Mouse (Mus musculus) gastrocnemius, postnatal 36 days (tissue): Measurements from ENCODE around the gene Aplp1. TPM values are rescaled to one million over a fixed set of nuclear protein-coding genes. Genes with fewer than 3 reads are reported as not detected.

ENCODE experiments used
- DNase-seq, 2 experiments: peaks; one replicate each; pipeline ENCODE4 v3.0.0; 2022
- intact Hi-C: fragments of 180-260 bp; cut with DNase I; formaldehyde crosslinking; loops from one replicate; pipeline ENCODE4 v1.15.1; 2025
- total RNA-seq, 2 experiments: library from RNA; stranded (reverse); gene quantifications; 2 replicates each; pipeline ENCODE4 v1.2.3; 2021

The Aplp1 gene
- total RNA-seq, 2 experiments from 2014 or later: 0.62 to 1.0 TPM

GRCm38 (mm10) chr7:30453766-30454165 is 8.4 kb upstream of the Aplp1 start:
- no peak for DNase-seq

GRCm38 (mm10) chr7:30453327-30453726 is 8.0 kb upstream of the Aplp1 start:
- no peak for DNase-seq
- intact Hi-C loops: no loop called here

More at GRCm38 (mm10) chr7:30453766-30454165, 8.4 kb upstream of the Aplp1 start:
- intact Hi-C loops: no loop called here

- intact Hi-C loops: no loop called here
- DNase-seq: no peak
Observed at GRCm38 (mm10) chr7:30450241-30450640, 4.9 kb upstream of the Aplp1 start.

- intact Hi-C loops: loop anchor here (5.0 kb wide), 1 partner anchor 48 kb away; the partner anchor contains the start of gene Prodh2
- DNase-seq: no peak
Observed at GRCm38 (mm10) chr7:30444154-30444970, 973 bp downstream of the Aplp1 start.

GRCm38 (mm10) chr7:30443696-30444095 is 1.6 kb downstream of the Aplp1 start:
- intact Hi-C loops: loop anchor here (5.0 kb wide), 1 partner anchor 49 kb away; the partner anchor contains the start of gene Prodh2
- DNase-seq: no peak

GRCm38 (mm10) chr7:30440697-30441096 is 4.6 kb downstream of the Aplp1 start:
- DNase-seq: no peak
- intact Hi-C loops: loop anchor here (5.0 kb wide), 1 partner anchor 52 kb away; the partner anchor contains the start of gene Prodh2

- intact Hi-C loops: loop anchor here (5.0 kb wide), 1 partner anchor 53 kb away; the partner anchor contains the start of gene Prodh2
- no peak for DNase-seq
Observed at GRCm38 (mm10) chr7:30439734-30440133, 5.6 kb downstream of the Aplp1 start.

GRCm38 (mm10) chr7:30436879-30437278 is 8.5 kb downstream of the Aplp1 start:
- intact Hi-C loops: no loop called here
- DNase-seq: no peak

- intact Hi-C loops: no loop called here
- DNase-seq: no peak
Observed at GRCm38 (mm10) chr7:30435156-30435555, 10.2 kb downstream of the Aplp1 start.

GRCm38 (mm10) chr7:30434701-30435100 is 10.6 kb downstream of the Aplp1 start:
- intact Hi-C loops: loop anchor here (5.0 kb wide), 1 partner anchor 87 kb away; no protein-coding TSS in a partner anchor
- DNase-seq: no peak

- peak in 1 of 2 experiments; percentile 28 for DNase-seq
- intact Hi-C loops: loop anchor here (5.0 kb wide), 1 partner anchor 87 kb away; no protein-coding TSS in a partner anchor
Observed at GRCm38 (mm10) chr7:30434238-30434637, 11.1 kb downstream of the Aplp1 start.

GRCm38 (mm10) chr7:30431793-30432192 is 13.5 kb downstream of the Aplp1 start:
- peak in 1 of 2 experiments; percentile 39 for DNase-seq
- intact Hi-C loops: loop anchor here (2.0 to 5.0 kb wide), 2 partner anchors 59 to 84 kb away; no protein-coding TSS in a partner anchor

- intact Hi-C loops: loop anchor here (5.0 kb wide), 1 partner anchor 83 kb away; no protein-coding TSS in a partner anchor
- DNase-seq: no peak
Observed at GRCm38 (mm10) chr7:30430191-30430590, 15.1 kb downstream of the Aplp1 start.

- DNase-seq: no peak
- intact Hi-C loops: no loop called here
Observed at GRCm38 (mm10) chr7:30429327-30429726, 16.0 kb downstream of the Aplp1 start.

GRCm38 (mm10) chr7:30423071-30423641 is 22.2 kb downstream of the Aplp1 start:
- intact Hi-C loops: no loop called here
- no peak for DNase-seq

GRCm38 (mm10) chr7:30422560-30422959 is 22.8 kb downstream of the Aplp1 start:
- intact Hi-C loops: no loop called here
- no peak for DNase-seq

GRCm38 (mm10) chr7:30421890-30422435 is 23.4 kb downstream of the Aplp1 start:
- peak in 1 of 2 experiments; percentile 57 for DNase-seq
- intact Hi-C loops: no loop called here

GRCm38 (mm10) chr7:30421175-30421889 is 24.0 kb downstream of the Aplp1 start, which contains the start of gene Nfkbid:
Gene Nfkbid, plus strand, starts transcription at chr7:30421732.
- DNase-seq: peak in 1 of 2 experiments; percentile 24
- intact Hi-C loops: no loop called here

GRCm38 (mm10) chr7:30420673-30421072 is 24.7 kb downstream of the Aplp1 start:
- no peak for DNase-seq
- intact Hi-C loops: no loop called here
